Mouse (Mus musculus) lung, embryonic 14.5 days (tissue): ENCODE measurements around the gene Rab5b. TPM values are rescaled to one million over a fixed set of nuclear protein-coding genes. Genes with fewer than 3 reads are reported as not detected.

Experiments
- ATAC-seq: fragments of 200-750 bp; cut with Nextera tagmentation; 2 replicates; pipeline ENCODE4 v1.8.0; 2017; ENCODE audit warnings: mild to moderate bottlenecking, moderate TSS enrichment, moderate library complexity; ENCODE audit not compliant: insufficient read depth
- DNase-seq: peaks from one replicate; pipeline ENCODE4 v3.0.0-alpha.2; 2015
- H3K27ac ChIP-seq: fragments of 300-500 bp; sonication (generic); 2 replicates; pipeline ENCODE4 v1.5.1; 2014; ENCODE audit warnings: low read depth, mild to moderate bottlenecking, moderate library complexity
- H3K27me3 ChIP-seq: fragments of 300-500 bp; sonication (generic); 2 replicates; pipeline ENCODE4 v1.6.1; 2014; ENCODE audit warnings: low read length, control low read depth; ENCODE audit not compliant: insufficient read depth
- H3K36me3 ChIP-seq: fragments of 300-500 bp; sonication (generic); 2 replicates; pipeline ENCODE4 v1.6.1; 2014; ENCODE audit warnings: control low read depth; ENCODE audit not compliant: insufficient read depth
- H3K4me1 ChIP-seq: fragments of 300-500 bp; sonication (generic); 2 replicates; pipeline ENCODE4 v1.6.1; 2014; ENCODE audit warnings: antibody characterized with exemption, control low read depth; ENCODE audit not compliant: insufficient read depth
- H3K4me2 ChIP-seq: fragments of 300-500 bp; sonication (generic); 2 replicates; pipeline ENCODE4 v1.6.1; 2014; ENCODE audit warnings: mild to moderate bottlenecking
- H3K4me3 ChIP-seq: fragments of 300-500 bp; sonication (generic); 2 replicates; pipeline ENCODE4 v1.5.1; 2014; ENCODE audit warnings: low read depth, low read length
- H3K9ac ChIP-seq: fragments of 300-500 bp; sonication (generic); 2 replicates; pipeline ENCODE4 v1.6.1; 2014
- H3K9me3 ChIP-seq: fragments of 300-500 bp; sonication (generic); 2 replicates; pipeline ENCODE4 v1.6.1; 2016; ENCODE audit warnings: low read depth, low read length, control low read depth
- CTCF ChIP-seq: IDR thresholded peaks from 2 replicates; pipeline ENCODE4 v1.5.1; 2016; ENCODE audit warnings: antibody characterized with exemption, low read depth
- WGBS: fragments of 180-500 bp; shearing (Covaris S2); extraction: QIAGEN DNeasy Blood & Tissue Kit; methylation state at CpG from one replicate; pipeline ENCODE4 v1.1.7; 2014; 5-methylcytosine and 5-hydroxymethylcytosine counted together
- polyA plus RNA-seq: library from polyadenylated mRNA; unstranded; fragments of >200 nt; fragmentation: Nextera tagmentation; extraction: Ambion mirVana; gene quantifications from 2 replicates; pipeline ENCODE4 v1.2.1, GENCODE M21; 2014

The Rab5b gene
- polyA plus RNA-seq, 1 experiment from 2014 or later = 66.8 TPM

- WGBS = 82% methylated on average over 1 of the region's 1 CpGs
- Histone ChIP-seq H3K27me3 (no peaks in the 10 kb centered on the region), H3K9me3 (no peaks in the 10 kb centered on the region), H3K4me3 (no peak overlapping the region), H3K4me2 (no peak overlapping the region), H3K4me1 (no peaks in the 10 kb centered on the region), H3K27ac (no peak overlapping the region), H3K9ac (no peak overlapping the region), H3K36me3 (no peaks in the 10 kb centered on the region)
- TF ChIP-seq CTCF = no peak
- DNase-seq = no peak
- ATAC-seq = no peak
Measured at GRCm38 (mm10) chr10:128656731-128657130, 39.3 kb downstream of the Rab5b start.

GRCm38 (mm10) chr10:128655254-128655653, 40.8 kb downstream of the Rab5b start:
- H3K27ac ChIP-seq = no peak overlapping the region
- H3K4me1 ChIP-seq = no peaks in the 10 kb centered on the region
- H3K4me2 ChIP-seq = no peak overlapping the region
- H3K4me3 ChIP-seq = no peak overlapping the region
- WGBS = 46% methylated on average over 3 of the region's 3 CpGs
- H3K9ac ChIP-seq = no peak overlapping the region
- DNase-seq (peak; percentile 17), ATAC-seq (peak; percentile 62; the same call in 1 of the 2 replicates)
- no peaks in the 10 kb centered on the region for H3K27me3 ChIP-seq
- no peak for TF ChIP-seq CTCF
- no peaks in the 10 kb centered on the region for H3K9me3 ChIP-seq
- H3K36me3 ChIP-seq = no peaks in the 10 kb centered on the region

GRCm38 (mm10) chr10:128653866-128654265, 42.2 kb downstream of the Rab5b start:
- DNase-seq (no peak), ATAC-seq (no peak)
- 65% methylated on average over 4 of the region's 4 CpGs for WGBS
- Histone ChIP-seq H3K36me3 (no peaks in the 10 kb centered on the region), H3K4me2 (no peak overlapping the region), H3K9ac (0 out of 2 replicates have a peak overlapping the region, but pooled peaks have one; percentile 3), H3K27ac (no peak overlapping the region), H3K9me3 (no peaks in the 10 kb centered on the region), H3K4me3 (no peak overlapping the region), H3K4me1 (no peaks in the 10 kb centered on the region), H3K27me3 (no peaks in the 10 kb centered on the region)
- TF ChIP-seq CTCF = no peak

- H3K27ac ChIP-seq = no peak overlapping the region
- peak; percentile 76 for ATAC-seq
Measured at GRCm38 (mm10) chr10:128646139-128647089, 49.6 kb downstream of the Rab5b start.

GRCm38 (mm10) chr10:128645111-128646011, 50.7 kb downstream of the Rab5b start, which contains the start of gene Ikzf4:
Ikzf4 (minus strand) TSS chr10:128645991.
- H3K27ac ChIP-seq = no peak within 1 kb of the TSS
- H3K4me2 ChIP-seq = peak within 1 kb of the TSS; percentile 84
- peaks cover 2% of the 10 kb centered on the region; the same call in 1 of the 2 replicates for H3K4me1 ChIP-seq
- H3K27me3 ChIP-seq = no peaks in the 10 kb centered on the region; the same call in 1 of the 2 replicates
- H3K9ac ChIP-seq = peak within 1 kb of the TSS; percentile 58
- ATAC-seq (peak; percentile 79), DNase-seq (peak; percentile 65)
- H3K4me3 ChIP-seq = peak within 1 kb of the TSS; percentile 39
- 0 out of 2 replicates have a peak, but pooled peaks cover 3% of the 10 kb centered on the region for H3K36me3 ChIP-seq
- TF ChIP-seq CTCF = no peak
- WGBS = 3% methylated on average over 35 of the region's 36 CpGs
- no peaks in the 10 kb centered on the region for H3K9me3 ChIP-seq

More at GRCm38 (mm10) chr10:128646139-128647089, 49.6 kb downstream of the Rab5b start:
- DNase-seq = peak; percentile 61
- TF ChIP-seq CTCF = no peak
- Histone ChIP-seq H3K4me2 (peak overlapping the region; percentile 84), H3K36me3 (no peaks in the 10 kb centered on the region), H3K27me3 (no peaks in the 10 kb centered on the region; the same call in 1 of the 2 replicates), H3K4me3 (peak overlapping the region; percentile 39), H3K4me1 (peaks cover 2% of the 10 kb centered on the region; the same call in 1 of the 2 replicates), H3K9ac (peak overlapping the region; percentile 22; the same call in 1 of the 2 replicates), H3K9me3 (no peaks in the 10 kb centered on the region)
- WGBS = 7% methylated on average over 12 of the region's 13 CpGs

GRCm38 (mm10) chr10:128642749-128643148, 53.3 kb downstream of the Rab5b start:
- ATAC-seq (no peak), DNase-seq (no peak)
- H3K4me1 ChIP-seq = peaks cover 2% of the 10 kb centered on the region; the same call in 1 of the 2 replicates
- WGBS = 80% methylated on average over 6 of the region's 6 CpGs
- TF ChIP-seq CTCF = no peak
- H3K4me3 ChIP-seq = no peak overlapping the region
- H3K27ac ChIP-seq = no peak overlapping the region
- 0 out of 2 replicates have a peak, but pooled peaks cover 8% of the 10 kb centered on the region for H3K36me3 ChIP-seq
- no peak overlapping the region for H3K9ac ChIP-seq
- no peak overlapping the region for H3K4me2 ChIP-seq
- no peaks in the 10 kb centered on the region; the same call in 1 of the 2 replicates for H3K27me3 ChIP-seq
- H3K9me3 ChIP-seq = no peaks in the 10 kb centered on the region
